Mouse (Mus musculus) forebrain, embryonic 12.5 days (tissue): ENCODE measurements around the gene Map3k3. TPM values are rescaled to one million over a fixed set of nuclear protein-coding genes. Genes with fewer than 3 reads are reported as not detected.

Source experiments
- polyA plus RNA-seq: library from polyadenylated mRNA; unstranded; fragments of >200 nt; fragmentation: Nextera tagmentation; extraction: Ambion mirVana; gene quantifications from 2 replicates; pipeline ENCODE4 v1.2.1, GENCODE M21; 2016

Map3k3 gene
- polyA plus RNA-seq, 1 experiment from 2014 or later = 22.6 TPM

Other genes starting within 250 kb of the Map3k3 start
- 13.2 and 14.6 TPM in 2 replicates for gene Cyb561, start 131.3 kb upstream of the Map3k3 start, polyA plus RNA-seq
- 0.60 and 0.78 TPM in 2 replicates for gene Ace, start 116.7 kb upstream of the Map3k3 start, polyA plus RNA-seq
- not detected in 2 replicates for gene Ace3, start 89.9 kb upstream of the Map3k3 start, polyA plus RNA-seq
- 0.36 and 0.64 TPM in 2 replicates for gene Kcnh6, start 76.5 kb upstream of the Map3k3 start, polyA plus RNA-seq
- 118 and 129 TPM in 2 replicates for gene Dcaf7, start 47.7 kb upstream of the Map3k3 start, polyA plus RNA-seq
- gene Taco1, start 18.6 kb upstream of the Map3k3 start, polyA plus RNA-seq = 9.6 and 9.8 TPM in 2 replicates
- gene Gm10840, start 76.2 kb downstream of the Map3k3 start, polyA plus RNA-seq = not detected in 2 replicates
- 289 and 300 TPM in 2 replicates for gene Limd2, start 76.2 kb downstream of the Map3k3 start, polyA plus RNA-seq
- gene Strada, start 117.6 kb downstream of the Map3k3 start, polyA plus RNA-seq = 35.2 and 36.1 TPM in 2 replicates
- gene Ccdc47, start 131.7 kb downstream of the Map3k3 start, polyA plus RNA-seq = 91.9 and 92.1 TPM in 2 replicates
- gene Ddx42, start 132.3 kb downstream of the Map3k3 start, polyA plus RNA-seq = 122 and 129 TPM in 2 replicates
- 63.0 and 69.1 TPM in 2 replicates for gene Ftsj3, start 171.5 kb downstream of the Map3k3 start, polyA plus RNA-seq
- gene Psmc5, start 171.5 kb downstream of the Map3k3 start, polyA plus RNA-seq = 334 and 335 TPM in 2 replicates
- 26.1 and 26.5 TPM in 2 replicates for gene Smarcd2, start 188.4 kb downstream of the Map3k3 start, polyA plus RNA-seq
- gene Tcam1, start 192.1 kb downstream of the Map3k3 start, polyA plus RNA-seq = 0.33 and 0.34 TPM in 2 replicates
- gene Gh, start 217.3 kb downstream of the Map3k3 start, polyA plus RNA-seq = not detected in 2 replicates
- gene Cd79b, start 230.1 kb downstream of the Map3k3 start, polyA plus RNA-seq = 0.74 and 0.88 TPM in 2 replicates